Mouse (Mus musculus): Measurements from ENCODE around the gene Fgfr2.

Gene Fgfr2

DNA sequence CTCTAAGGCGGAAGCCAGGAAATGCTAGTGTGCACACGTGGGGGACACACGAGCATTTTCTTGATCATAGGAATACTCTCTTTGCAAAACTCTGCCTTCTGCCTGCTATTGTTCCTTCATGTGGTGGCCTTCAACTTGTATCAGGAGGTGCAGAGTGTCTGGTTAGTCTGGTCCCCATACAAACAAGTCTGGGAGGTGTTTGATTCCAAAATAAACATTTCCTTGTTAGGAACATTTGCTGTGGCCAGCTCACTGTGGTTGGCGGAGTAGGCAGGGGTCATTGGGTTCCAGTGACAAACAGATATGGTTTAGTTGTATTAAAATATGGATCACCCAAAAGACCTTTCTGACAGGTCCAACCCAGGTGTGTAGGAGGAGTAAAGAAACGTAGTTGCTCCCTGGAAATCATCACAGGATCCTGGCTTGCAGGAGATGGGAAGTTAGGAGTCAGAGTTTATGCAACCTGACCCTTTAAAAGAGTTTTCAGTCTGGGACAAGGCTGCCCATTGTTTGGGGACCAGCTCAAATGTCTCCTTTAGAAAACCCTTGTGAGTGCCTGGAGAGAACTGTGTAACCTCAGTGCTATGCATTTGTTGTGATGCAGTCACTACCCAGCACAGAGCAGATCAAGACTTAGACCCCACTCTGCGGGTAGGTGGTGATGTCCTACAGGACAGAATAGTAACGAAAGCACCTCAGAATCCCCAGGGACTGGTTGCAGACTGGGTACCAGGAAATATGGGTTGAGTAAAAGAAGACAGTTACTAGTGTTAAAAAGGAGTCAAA lies 235.9 kb downstream of the Fgfr2 start:
- DNase-seq, result no peak

DNA sequence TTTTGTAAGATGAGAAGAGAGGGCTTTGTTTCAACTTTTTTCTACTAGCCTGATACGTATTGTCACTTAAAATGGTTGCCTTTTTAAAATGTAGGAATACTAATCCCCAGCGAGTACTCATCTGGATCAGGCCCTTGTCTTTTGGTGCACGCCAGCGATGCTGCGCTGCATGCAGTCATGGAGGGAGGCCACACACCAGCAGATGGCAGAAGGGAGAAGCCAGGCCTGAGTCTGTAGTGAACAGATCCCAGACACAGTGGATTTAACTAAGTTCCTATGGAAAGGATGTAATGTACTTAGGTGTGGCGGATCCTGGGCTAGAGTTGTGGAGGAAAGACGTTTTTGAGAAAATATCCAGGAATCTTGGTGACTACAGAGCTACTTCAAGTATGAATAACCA lies 239.1 kb downstream of the Fgfr2 start:
- DNase-seq, result peak; percentile 51 to 57

DNA sequence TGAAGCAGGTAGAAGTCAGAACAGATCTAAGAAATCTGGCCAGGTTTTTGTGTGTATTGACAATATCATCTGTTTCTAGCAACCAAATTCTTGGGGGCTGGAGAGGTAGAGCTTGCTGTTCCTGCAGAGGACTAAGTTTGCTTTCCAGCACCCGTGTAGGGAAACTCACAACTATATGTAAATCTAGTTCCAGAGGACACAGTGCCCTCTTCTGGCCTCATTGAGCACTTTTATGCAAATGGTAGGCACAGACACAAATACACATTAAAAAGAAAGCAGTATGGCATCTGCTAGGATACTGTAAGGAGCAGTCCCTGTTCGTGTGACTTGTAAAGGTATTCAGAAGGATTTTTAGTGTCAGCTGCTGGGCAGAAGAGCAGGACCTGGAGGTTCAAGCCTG lies 240.8 kb downstream of the Fgfr2 start:
- DNase-seq, result no peak

DNA sequence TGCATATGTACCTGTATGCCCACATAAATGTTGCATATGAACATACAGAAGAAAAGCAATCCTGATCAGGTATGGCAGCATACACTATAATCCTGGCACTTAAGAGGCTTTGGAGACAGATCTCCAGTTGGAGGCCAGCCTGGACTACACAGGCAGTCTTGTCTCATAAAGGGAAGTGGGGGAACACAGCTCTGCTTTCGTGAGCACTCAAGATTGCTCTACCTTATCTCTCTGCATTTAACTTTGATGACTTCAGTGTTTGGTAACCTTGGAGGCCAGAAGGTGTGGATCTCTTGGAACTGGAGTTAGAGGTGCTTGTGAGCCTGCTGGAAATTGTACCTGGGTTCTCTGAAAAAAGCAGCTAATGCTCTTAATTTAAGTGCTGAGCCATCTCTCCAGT lies 242.9 kb downstream of the Fgfr2 start:
- no peak for DNase-seq

DNA sequence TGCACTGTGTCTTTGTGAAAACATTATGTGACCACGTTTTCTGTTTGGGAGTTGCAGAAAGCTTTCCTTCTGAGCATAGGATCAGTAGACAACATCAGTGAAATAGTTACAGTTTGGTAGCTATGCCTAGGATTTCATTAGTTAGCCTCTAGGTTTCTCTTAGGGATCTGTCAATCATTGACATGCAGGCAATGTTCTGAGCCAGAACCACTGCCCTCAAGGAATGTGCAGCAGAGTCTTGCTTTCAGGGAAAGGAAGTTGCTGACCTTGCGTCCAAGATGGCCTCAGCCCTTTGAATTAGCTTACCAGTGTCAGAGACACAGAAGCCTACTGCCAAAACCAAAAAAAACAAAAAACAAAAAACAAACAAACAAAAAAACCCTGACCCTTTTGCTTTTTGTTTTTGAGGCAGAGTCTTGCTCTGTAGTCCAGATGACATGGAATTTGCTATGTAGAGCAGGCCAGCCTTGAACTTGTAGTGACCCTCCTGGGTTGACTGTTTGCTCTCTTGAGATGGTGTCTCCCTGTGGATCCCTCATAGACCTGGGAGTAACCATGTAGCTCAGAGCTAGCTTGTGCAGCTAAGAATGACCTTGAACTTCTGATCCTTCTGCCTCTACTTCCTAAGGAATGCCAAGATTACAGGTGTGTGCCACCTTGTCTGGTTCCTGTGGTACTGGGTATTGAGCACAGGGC lies 247.6 kb downstream of the Fgfr2 start:
- DNase-seq, result no peak

DNA sequence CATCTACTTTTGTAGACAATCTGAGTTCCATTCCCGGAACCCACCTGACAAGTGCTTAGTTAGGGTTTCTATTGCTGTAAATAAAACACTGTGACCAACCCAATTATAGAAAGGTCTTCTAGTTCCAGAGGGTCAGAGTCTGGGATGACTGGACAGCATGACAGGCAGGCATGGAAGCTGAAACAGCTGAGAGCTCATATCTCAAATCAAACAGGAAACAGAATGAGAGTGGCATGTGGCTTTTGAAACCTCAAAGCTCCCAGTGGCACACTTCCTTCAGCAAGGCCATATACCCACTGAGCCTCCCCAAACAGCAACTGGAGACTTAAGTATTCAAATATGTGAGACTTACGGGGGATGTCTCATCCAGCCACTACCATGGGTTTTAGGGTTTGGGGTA lies 250.1 kb downstream of the Fgfr2 start:
- DNase-seq, result no peak

DNA sequence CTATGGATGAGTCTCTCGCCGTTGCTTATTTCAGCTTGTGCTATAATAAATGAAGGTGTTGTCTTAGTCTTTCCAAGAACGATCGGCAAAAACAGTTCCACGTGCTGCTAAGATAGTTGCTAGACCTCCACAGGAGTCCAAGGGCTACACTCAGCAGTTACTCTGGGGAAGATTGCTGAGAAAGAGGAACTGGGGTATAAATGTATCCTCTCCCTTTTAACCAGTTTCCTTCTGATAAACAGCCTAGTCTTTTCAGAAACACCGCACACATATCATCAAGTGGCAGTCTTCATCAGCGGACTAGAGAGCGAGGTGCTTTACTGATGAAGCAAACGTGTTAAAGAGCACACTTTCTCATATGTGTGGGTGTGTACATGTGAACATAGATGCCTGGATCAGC lies 256.8 kb downstream of the Fgfr2 start:
- DNase-seq, result no peak

DNA sequence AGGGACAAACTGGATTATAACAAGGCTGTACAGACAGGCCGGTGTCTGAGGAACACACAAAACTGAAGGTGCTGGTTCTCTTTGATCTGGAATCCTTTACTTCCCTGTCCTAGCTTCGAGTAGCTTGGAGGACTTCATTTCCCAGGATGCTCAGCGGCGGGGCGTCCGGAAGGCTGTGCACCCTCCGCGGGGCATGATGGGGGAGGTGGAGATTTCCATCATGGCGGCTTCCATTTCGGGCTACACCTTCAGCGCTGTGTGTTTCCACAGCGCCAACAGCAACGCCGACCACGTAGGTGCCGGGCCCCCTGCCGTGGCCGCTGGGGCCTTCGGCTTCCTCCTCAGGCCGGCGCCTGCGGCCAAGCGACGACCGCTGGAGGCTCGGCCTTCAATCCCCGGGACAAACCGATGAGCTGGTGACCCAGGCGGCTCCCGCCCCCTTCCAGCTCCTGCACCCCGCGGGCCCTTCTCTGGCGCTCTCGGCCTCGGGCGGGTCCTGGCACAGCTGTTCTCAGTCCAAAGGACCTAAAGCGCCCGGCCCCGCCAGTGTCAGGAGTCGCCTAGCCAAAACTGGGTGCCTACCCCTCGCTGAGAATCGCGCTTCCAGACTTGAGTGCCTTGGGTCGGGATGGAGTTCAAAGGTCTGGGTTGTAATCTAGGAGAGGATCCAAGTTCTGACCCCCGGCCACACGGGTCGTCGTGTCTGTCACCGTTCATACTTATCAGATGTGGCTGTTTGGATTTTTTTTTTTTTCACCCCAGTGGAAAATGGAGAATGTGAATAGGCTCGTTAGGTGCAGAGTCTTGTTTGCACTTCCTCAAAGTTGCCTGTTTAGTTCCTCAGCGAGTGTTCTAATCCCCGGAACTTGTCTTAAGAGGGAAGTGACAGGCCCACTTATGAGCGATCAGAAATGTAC lies 263.9 kb downstream of the Fgfr2 start, which contains the start of gene Abraxas2:
TSS of gene Abraxas2 (plus strand) at position 184 of the 917 bp plus-strand sequence.
- DNase-seq, result peak; percentile 93

DNA sequence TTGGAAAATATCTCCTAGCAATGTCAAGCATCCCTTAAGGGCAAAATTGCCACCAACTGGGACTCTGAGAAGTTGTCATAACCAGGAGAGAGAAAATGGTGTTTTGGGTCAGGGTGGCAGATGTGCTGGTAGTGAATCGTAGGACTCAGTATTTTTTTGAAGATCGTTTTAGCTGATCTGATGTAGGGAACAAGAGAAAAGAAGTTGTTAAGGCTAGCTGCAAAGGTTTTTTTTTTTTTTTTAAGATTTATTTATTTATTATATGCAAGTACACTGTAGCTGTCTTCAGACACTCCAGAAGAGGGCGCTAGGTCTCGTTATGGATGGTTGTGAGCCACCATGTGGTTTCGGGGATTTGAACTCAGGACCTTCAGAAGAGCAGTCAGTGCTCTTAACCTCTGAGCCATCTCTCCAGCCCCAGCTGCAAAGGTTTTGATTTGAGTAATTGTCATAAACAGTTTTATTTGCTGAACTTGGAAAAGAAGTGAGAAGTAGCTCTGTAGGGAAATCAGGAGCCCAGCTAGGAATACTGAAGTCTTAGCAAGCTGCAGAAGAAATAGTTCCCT lies 265.0 kb downstream of the Fgfr2 start:
- peak in 1 of 2 experiments; percentile 30 for DNase-seq

DNA sequence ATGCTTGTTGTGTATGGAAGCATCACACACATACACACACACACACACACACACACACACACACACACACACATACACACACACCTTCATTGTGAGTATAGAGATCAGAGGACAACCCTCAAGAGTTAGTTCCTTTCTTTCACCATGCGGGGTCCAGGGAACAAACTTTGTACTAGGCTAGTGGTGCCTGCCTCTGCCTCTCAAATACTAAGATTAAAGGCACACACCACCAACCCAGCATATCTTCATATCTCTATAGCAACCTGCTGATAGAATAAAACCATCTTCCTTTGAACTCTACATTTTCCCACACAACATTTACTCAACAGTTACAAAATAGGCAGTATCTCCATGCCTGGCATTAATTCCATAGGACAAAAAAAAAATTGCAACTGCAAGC lies 267.1 kb downstream of the Fgfr2 start:
- DNase-seq, result no peak

DNA sequence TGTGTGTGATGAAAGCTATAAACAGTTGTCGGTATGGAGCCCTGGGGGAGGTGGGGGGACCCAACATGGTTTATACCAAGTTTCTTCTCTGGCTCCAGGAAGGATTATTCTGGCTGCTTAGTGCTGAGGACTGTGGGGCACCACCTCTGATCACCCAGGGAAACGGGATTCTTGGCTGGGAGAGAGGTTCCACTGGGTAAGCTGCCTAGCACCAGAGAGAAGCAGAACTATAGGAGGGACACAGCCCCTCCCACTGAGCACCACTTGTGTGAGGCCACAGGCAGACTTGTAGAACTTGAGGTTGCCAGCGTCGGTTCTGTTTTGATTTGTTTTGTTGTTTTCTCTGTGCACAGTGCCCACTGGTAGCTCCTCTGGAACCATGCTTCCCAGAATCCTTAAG lies 269.2 kb downstream of the Fgfr2 start:
- peak in 1 of 2 experiments; percentile 7 for DNase-seq

DNA sequence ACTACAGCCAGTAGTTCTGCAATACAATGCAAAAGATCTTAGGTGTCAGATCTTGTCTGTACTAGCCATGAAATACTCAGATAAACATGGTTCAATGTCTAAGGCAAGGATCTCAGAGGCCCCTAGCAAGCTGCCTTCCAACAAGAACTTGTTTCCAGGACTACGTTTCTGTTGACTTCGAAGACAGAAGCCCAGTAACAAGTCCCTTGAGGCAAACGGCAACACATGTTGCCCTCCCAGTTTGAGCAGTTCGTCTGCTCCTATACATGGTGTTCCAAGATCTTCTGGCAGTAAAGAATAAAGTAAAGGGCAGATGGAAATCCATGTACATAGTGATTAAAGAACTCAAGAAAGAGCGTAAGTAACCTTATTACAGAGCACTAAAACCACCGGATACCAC lies 269.8 kb downstream of the Fgfr2 start:
- no peak for DNase-seq

DNA sequence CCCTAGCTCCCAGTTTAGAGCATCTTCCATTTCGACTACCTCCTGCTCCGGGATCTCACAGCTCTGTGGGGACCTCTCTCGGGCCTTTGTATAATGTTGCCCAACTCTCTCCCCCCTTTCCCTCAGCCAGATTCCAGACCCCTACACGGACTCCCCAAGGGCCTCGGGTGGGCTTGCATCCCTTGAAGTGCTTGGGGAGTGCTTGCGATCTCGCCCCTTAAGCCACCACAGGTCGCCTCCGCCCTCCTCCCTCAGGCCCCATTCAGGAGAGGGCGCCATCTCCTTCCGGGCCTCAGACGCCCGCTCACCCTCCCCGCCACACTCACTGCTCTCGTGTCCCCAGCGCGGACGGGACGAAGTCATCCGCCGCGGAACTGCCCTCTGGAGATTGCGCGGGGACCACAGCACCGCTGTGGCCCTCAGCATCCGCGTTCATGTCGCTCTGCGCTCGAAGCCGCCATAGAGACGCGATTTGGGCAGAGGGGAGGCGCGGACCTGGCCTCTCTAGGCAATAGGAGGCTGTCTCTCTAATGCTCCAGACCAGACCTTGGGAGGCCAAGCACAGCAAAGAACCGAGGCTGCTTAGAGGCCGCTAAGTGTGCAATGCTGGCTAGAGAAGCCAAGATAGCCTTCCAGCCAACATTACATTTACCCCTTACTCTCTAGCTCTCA lies 270.8 kb downstream of the Fgfr2 start, which contains the start of gene Eef1akmt2:
TSS of gene Eef1akmt2 (minus strand) at position 501 of the 672 bp plus-strand sequence.
- DNase-seq, result peak; percentile 88 to 91

DNA sequence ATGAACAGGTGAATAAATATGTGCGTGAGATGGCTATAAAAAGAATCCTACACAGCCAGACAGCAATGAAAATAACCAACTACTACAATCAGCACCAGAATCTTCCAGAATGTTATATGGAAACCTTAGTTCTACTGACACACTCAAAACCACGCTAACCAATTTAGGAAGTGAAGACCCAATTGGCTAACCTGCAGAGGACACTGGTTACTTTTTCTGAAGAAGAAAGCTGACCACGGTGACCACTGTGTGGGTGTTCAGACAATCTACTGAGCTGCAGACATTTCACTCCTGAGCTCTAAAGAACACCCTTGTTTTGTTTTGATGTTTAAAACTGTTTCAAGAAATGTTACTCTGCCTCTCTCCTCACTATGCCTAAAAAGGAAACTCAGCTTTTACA lies 280.0 kb downstream of the Fgfr2 start:
- DNase-seq, result no peak

DNA sequence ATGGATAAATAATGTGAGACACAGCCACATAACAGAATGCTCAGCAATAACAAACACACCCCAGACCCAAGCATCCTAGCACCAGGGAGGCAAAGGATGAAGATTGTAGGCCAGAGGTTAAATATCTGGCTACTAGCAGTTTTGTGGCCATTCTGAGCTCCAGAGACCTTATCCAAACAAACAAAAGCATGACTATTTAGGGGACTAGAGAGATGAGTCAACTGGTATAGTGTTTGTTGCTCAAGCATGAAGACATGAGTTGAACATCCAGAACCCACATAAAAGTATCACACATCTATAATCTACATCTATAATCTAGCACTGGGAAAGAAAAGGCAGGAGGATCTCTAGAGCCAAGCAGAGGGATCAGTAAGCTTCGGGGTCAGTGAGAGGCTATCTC lies 280.7 kb downstream of the Fgfr2 start:
- DNase-seq, result no peak

DNA sequence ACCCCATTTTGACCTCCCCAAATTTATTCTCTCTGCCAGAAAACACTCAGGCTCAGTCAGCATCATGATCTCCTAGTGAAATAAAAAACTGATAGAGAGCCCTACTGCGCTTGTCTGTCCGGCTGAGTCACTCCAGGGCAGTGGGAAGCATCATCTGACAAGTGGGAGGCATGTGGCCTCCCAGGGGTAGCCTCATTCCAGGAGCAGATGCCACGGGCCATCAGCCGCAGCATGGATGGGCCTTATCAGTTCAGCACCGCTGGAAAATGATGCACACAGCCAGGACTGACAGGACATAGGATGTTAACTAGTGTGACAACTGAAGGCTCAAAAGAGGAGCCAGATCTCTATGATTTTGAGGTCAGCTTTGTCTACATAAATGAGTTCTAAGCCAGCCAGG lies 281.9 kb downstream of the Fgfr2 start:
- no peak for DNase-seq

DNA sequence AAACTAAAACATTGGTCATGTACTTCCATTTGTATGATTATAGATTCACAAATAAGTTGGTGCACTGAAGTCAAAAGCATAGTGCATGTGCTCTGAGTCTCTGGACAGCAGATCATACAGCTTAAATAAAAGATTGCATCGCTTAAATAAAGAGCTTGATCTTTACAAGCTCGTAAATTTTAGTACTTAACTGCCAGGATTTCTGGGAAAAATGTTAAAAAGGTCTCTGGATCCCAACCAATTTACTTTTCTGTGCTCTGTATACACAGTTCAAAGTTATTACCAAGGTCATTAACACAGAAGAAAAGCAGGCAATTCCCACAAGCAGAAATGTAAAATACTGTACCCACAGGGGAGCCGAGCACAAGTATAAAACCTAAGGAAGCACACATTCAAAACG lies 292.2 kb downstream of the Fgfr2 start:
- no peak for DNase-seq

DNA sequence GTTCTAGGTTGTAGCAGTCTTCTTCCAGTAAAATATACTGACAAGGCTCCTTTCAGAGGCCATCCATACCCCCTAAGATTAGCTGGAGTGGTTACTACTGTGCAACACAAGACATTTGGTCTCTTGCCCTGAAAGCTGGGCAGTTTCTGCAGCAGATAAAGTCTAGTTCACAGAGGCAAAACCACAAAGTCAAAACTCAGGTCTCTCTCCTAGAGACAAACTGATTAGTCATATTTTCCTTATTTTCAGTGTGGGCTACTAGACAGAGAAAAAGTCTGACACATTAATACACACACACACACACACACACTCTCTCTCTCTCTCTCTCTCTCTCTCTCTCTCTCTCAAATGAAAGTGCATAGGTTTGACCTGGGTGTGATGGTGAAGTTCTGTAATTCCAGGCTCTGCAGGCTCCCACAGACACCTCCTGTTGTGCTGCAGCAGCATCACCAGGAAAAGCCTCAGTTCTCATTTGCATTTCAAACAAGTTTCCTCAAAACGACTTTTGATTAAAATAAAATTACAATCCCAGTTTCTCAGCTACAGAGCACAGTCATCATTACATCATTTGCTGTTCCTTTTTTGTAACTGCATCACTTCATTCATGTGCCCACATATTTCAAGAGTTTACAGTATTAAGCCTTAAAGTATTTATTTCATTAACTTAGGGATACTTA lies 298.7 kb downstream of the Fgfr2 start:
- no peak for DNase-seq

DNA sequence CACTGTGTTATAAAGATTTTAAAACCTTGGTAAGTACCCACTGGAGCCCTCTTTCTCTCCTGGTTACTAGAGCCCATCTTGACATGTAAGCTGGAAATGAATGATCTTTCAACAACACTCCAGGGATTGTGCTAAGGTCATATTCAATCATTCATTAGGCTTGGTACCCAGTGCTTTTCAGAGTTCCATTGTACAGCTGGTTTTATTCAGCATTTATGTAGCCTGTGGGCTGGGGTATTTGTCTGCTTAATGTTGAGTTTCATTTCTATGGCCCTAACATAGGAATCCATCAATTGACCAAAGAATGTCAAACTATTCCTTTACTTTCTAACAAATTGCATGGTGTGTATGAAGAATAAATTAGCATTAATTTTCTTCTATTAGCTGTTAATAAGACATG lies 299.3 kb downstream of the Fgfr2 start:
- no peak for DNase-seq

DNA sequence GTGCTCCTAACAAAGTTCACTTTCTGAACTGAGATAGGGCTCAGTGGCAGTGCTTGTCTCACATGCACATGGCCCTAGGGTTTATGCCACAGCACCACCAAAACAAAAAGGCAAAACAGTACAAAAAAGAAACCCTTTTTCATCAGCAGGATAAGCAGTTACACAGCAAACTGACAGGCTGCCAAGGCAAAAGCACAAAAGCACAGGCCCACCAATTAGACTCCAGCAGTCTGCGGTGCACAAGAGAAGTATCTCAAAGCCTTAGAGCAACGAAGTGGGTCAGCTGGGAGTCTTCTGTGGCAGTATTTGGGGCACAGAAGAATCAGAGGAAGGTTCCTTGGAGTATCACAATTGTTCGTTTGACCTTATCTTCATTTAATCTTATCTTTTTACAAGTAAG lies 302.5 kb downstream of the Fgfr2 start:
- DNase-seq, result no peak

DNA sequence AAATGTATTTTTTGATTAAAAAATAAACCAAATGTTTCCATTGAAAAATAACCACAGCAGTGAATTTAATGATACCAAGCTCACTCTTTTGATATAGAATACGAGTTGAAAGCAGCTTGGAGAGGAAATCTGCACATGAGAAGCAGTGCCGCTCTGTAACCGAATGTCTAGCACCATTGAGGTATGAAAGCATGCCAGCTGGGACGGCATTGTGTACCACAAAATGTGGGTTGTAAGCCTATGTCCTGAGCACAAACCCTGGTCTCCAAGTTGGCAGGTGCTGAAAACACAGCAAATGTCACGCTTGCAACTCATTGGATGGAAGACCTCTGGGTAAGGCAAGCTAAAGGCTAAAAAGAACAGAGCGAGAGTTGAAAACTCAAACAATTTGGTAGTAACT lies 306.1 kb downstream of the Fgfr2 start:
- DNase-seq, result no peak

DNA sequence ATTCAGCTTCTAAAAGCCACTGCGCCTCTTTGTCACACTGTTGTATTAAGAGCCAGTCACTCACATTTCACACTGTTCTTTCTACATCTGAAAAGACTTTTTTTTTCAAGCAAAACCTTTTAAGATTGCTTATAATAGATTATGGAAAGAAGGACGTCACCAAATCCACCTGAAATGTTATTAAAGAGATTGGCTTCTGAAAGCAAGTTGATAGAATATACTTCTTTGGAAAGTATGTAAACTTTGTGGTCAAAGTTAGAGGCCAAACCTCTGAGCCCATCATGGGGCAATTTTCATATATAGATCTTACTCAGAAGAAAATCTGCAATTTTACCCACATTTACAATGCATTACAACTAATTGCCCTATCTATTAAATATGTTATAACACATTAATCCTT lies 306.6 kb downstream of the Fgfr2 start:
- no peak for DNase-seq
